Mouse (Mus musculus): ENCODE measurements around the gene Btnl10.

- no peak for TF ChIP-seq POLR2A (IDR thresholded peaks at IDR 0.05; ENCODE audit: insufficient read depth, low read depth, low read length)
- TF ChIP-seq CTCF (IDR thresholded peaks at IDR 0.05; ENCODE audit: insufficient read depth, low read depth, low read length) = no peak
These were observed 20.2 kb upstream of the Btnl10 start for GRCm38 (mm10) chr11:58897485-58897884.
